Mouse (Mus musculus) heart, postnatal 36 days (tissue): Measurements from ENCODE around the gene Fam213a. TPM values are rescaled to one million over a fixed set of nuclear protein-coding genes. Genes with fewer than 3 reads are reported as not detected.
"Not testable (repeated sequence)": the region's sequence is repeated elsewhere in the genome, so short reads cannot be mapped to it uniquely, and the experiment has no call there.

ENCODE experiments used
- DNase-seq, 2 experiments: peaks; one replicate each; pipeline ENCODE4 v3.0.0; 2021 to 2022
- intact Hi-C: fragments of 180-260 bp; cut with DNase I; formaldehyde crosslinking; loops from one replicate; pipeline ENCODE4 v1.15.1; 2025
- total RNA-seq, 2 experiments: library from RNA; stranded (reverse); gene quantifications; 2 replicates each; pipeline ENCODE4 v1.2.3; 2021

The Fam213a gene
- total RNA-seq = 10 to 100 TPM; 18.9 to 20.1 TPM

DNA sequence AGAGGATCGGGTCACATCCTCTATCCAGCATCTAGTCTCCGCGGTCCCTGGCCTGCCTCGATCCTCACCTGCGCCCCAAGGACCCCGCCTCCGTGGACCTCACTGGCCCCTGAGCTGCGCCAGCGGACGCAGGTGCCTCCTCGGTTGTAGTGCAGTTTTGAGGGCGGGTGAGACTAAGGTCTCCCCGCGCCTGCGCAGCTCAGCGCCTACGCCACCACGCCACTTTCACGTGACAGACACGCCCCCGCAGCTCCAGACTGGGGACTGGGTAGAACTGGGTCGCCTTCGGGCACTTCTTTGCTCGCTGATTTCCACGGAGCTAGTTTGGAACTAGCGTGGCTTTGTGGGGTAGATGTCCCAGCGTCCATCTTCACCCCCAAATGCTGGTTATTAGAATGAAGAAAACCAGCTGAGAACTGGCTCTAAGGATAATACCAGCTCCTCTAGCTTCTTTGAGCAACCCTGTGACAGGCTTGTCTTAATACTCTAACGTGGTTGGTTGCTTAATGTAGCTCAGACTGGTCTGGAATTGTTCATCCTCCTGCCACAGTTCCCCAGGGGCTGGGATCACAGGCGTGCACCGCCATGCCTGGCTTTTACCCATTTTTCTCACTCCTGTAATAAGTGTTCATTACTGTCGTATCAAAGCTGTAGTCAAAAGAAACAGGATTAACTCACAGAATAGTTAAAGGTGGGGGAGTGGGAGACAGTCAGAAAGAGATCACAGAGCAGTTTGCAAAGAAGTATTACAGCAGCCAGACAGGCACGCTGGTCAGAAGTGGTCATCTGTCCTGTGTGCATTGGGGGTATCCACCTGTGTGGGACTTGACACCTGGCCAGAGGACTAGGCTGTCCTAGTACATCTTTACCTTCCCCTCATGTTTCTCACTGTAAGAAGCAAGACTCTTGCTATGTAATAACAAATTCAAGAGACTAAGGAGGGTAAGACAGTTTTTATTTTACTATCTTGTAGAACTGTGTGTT, at the start of gene Fam213a:
Gene Fam213a, minus strand, starts transcription at position 159 of the 984 bp plus-strand sequence.
- intact Hi-C loops = no loop called here

GRCm38 (mm10) chr14:41053190-41053589, 39.6 kb upstream of the Fam213a start:
- intact Hi-C loops, DNase-seq: not testable (repeated sequence)

More for the DNA sequence above, at the start of gene Fam213a:
- peak; percentile 83 for DNase-seq

GRCm38 (mm10) chr14:41052481-41052880, 38.9 kb upstream of the Fam213a start:
- intact Hi-C loops = no loop called here
- no peak for DNase-seq

- intact Hi-C loops = no loop called here
- DNase-seq = no peak
Observed at GRCm38 (mm10) chr14:41050471-41050870, 36.9 kb upstream of the Fam213a start.

GRCm38 (mm10) chr14:41047402-41047801, 33.8 kb upstream of the Fam213a start:
- no peak for DNase-seq
- intact Hi-C loops = no loop called here

DNA sequence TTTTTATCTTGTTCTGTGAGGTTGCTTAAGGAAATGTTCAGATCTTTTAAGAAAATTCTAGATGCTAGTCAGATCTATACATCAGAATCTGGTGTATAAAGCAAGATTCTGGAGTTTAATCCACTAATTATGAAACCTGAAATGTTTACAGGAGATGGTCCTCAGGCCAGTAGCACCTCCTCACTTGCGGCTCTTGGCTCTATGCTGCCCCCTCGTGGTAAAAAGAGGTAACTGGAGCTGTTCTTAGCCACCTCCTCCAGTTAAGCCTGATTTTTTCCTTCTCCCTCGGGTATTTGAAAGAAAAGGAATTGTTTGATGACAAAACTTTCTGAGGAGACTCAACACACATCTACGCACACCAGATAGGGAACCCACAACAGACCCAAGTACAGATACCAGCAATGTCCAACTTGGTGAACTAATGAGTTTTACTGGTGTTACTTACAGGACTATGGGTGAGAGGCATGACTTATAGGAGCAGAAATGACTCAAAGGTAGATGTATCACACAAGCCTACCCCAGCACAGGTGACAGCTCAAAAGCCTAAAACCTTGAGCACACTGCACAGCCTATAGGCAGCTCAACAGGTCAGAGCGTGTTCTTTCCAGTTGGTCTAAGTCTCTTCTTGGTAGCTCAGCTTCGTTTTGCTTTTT, 21.7 kb upstream of the Fam213a start:
- DNase-seq = peak; percentile 47 to 67

GRCm38 (mm10) chr14:41033135-41034110, 19.8 kb upstream of the Fam213a start:
- intact Hi-C loops = loop anchor here (1.0 to 10.0 kb wide), 3 partner anchors 54 to 1499 kb away; no protein-coding TSS in a partner anchor
- peak; percentile 62 to 78 for DNase-seq

More for the DNA sequence above, 21.7 kb upstream of the Fam213a start:
- intact Hi-C loops = loop anchor here (10.0 kb wide), 1 partner anchor 1500 kb away; no protein-coding TSS in a partner anchor

- DNase-seq = no peak
- intact Hi-C loops = loop anchor here (10.0 kb wide), 1 partner anchor 1496 kb away; no protein-coding TSS in a partner anchor
Observed at GRCm38 (mm10) chr14:41030989-41031513, 17.5 kb upstream of the Fam213a start.

- no peak for DNase-seq
- intact Hi-C loops = no loop called here
Observed at GRCm38 (mm10) chr14:41029303-41029702, 15.7 kb upstream of the Fam213a start.

DNA sequence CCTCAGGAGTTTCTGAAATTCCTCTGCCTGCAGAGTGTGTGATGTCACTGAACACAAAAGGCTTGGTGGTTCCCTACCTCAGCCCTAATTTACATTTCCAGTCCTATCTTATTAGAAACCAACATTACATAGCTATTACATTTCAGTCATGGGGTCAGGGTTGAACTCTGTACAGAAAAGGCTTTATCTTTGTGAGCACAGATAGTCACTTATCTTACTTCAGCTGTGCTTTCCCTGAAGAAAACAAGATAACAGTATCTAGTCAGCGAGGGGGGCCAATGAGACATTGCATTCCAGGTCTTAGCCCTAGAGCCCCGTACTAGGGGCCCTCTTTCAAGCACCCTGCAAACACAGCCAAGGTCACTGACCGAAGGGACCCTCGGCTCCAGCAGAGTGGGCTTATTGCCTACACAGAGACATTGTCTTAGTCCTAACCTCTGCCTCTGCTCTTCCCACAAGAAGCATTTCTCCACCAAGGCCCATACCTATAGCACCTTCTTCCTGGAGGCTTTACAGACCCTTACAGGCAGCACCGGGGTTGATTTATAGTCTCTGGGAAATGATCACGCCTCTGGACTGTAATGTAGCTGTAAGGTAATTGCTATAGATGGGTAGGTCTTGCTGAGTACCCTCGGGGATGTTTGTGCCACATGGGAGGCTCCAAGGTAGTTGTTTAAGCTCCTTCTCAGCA, 12.2 kb upstream of the Fam213a start:
- no peak for DNase-seq
- intact Hi-C loops = no loop called here

GRCm38 (mm10) chr14:41025087-41025486, 11.5 kb upstream of the Fam213a start:
- DNase-seq = no peak
- intact Hi-C loops = no loop called here

GRCm38 (mm10) chr14:41021246-41021645, 7.7 kb upstream of the Fam213a start:
- intact Hi-C loops = no loop called here
- no peak for DNase-seq

GRCm38 (mm10) chr14:41017460-41017859, 3.9 kb upstream of the Fam213a start:
- intact Hi-C loops = no loop called here
- no peak for DNase-seq

GRCm38 (mm10) chr14:41014701-41015240, 1.2 kb upstream of the Fam213a start:
- no peak for DNase-seq
- intact Hi-C loops = no loop called here

GRCm38 (mm10) chr14:41013143-41013542, 445 bp downstream of the Fam213a start:
- intact Hi-C loops = no loop called here

DNA sequence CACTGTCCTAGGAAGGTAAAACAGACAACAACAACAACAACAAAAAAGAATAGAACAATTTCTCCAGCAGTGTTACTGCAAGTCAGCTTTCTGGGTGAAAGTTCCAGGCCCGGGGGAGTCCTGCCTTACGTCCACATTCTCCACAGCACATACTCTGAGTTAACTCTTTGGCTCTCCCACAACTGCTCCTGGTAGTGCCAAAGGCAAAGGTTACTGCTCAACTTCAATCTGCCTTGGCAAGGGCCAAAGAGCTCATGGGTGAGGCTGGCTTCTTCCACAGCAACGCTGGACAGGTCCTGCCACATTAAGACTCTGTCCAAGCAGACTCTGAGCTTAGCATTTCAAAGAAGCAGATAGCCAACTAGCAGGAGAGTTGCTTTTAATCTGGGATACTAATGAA, 1.7 kb downstream of the Fam213a start:
- intact Hi-C loops = no loop called here
- no peak for DNase-seq

More at GRCm38 (mm10) chr14:41013143-41013542, 445 bp downstream of the Fam213a start:
- no peak for DNase-seq

DNA sequence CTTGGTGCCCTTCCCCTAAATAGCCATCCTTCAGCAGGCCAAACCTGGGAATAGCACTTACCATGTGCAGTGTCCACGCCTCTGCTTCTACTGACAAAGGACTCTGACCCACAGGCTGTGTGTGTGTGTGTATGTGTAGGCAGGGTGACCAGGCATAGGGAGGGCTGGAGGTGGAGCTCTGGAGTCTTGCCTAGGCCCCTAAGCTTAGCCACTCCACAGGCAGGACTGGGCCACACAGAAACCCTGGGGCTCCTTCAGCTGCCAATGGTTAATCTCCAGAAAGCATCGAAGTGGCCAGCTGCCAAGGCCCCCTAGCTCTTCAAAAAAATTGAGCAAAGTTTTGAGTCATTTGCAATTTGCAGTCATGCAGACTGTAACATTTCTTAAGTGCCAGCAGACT, 5.5 kb downstream of the Fam213a start:
- intact Hi-C loops = no loop called here
- DNase-seq = no peak

DNA sequence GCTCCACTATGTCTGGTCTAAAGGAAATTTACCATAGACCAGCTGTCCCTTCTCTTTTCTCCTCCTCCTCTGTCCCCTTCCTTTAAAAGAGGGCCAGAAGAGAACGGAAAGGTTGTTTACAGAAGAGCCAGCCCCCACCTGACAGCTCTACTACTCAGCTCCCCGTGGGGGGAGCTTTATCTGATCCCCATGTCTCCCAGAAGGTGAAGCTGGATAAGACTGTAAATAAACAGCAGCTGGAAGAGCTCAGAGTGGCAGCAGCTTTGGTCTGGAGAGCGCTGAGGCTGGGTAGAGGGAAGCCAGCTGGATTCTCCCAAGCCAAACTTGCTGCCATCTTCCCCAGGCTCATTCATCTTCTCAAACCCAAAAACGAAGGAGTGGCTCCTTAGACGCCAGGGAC, 5.9 kb downstream of the Fam213a start:
- intact Hi-C loops = no loop called here

GRCm38 (mm10) chr14:41006899-41007298, 6.7 kb downstream of the Fam213a start:
- no peak for DNase-seq
- intact Hi-C loops = no loop called here

More for the DNA sequence above, 5.9 kb downstream of the Fam213a start:
- DNase-seq = no peak
